Mouse (Mus musculus): ENCODE measurements around the gene Gm49393. TPM values are rescaled to one million over a fixed set of nuclear protein-coding genes. Genes with fewer than 3 reads are reported as not detected.

Gene Gm49393
- polyA plus RNA-seq, 1 experiment, result not detected

DNA sequence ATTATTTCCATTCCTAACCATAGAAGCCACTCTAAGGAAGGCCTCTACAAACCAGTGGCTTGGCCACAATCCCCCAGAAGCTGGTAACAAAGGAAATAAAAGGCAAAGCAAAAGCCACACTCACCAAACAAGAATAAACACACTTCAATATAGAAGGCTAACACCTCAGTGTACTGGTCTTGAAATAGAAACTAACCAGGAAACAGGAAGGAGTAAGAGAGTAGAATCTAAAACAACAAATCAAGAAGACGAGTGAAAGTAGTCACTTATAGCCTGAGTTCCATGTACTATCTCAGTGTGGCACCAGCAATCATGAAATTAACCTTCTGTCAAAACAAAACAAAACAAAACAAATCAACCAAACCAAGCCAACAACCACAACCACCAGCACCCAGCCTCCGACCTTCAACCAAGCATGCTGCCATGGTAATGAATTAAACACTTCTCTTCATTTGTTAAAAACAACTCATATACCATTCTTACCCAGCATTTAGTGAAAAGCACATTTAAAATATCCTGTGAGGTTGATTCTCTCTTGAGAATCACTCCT is 96.0 kb downstream of the Gm49393 start:
- 40% methylated on average over 2 of the region's 2 CpGs for WGBS

GRCm38 (mm10) chr13:60826052-60826451 is 109.3 kb downstream of the Gm49393 start:
- peak; percentile 70 for DNase-seq
- 34% methylated on average over 3 of the region's 3 CpGs for WGBS
- Histone ChIP-seq H3K27ac (ENCODE audit: control insufficient read depth, insufficient read depth, low read length) (no peak overlapping the region), H3K4me1 (replicated peaks; ENCODE audit: control insufficient read depth, insufficient read depth, low read length) (no peaks in the 10 kb centered on the region), H3K4me3 (ENCODE audit: control insufficient read depth, insufficient read depth, low read length) (no peak overlapping the region), H3K36me3 (ENCODE audit: control insufficient read depth, insufficient read depth, low read length) (no peaks in the 10 kb centered on the region), H3K27me3 (ENCODE audit: control insufficient read depth, insufficient read depth, low read length) (no peaks in the 10 kb centered on the region)
- TF ChIP-seq POLR2A (IDR thresholded peaks at IDR 0.05; ENCODE audit: control insufficient read depth, extremely low read depth, insufficient read depth, low read length, poor library complexity) (no peak), CTCF (IDR thresholded peaks at IDR 0.05; ENCODE audit: borderline replicate concordance, control insufficient read depth, extremely low read depth, insufficient read depth, low read length, poor library complexity) (no peak)

More for the DNA sequence above, 96.0 kb downstream of the Gm49393 start:
- DNase-seq, result no peak
- TF ChIP-seq CTCF (IDR thresholded peaks at IDR 0.05; ENCODE audit: borderline replicate concordance, control insufficient read depth, extremely low read depth, insufficient read depth, low read length, poor library complexity), result no peak
- TF ChIP-seq POLR2A (IDR thresholded peaks at IDR 0.05; ENCODE audit: control insufficient read depth, extremely low read depth, insufficient read depth, low read length, poor library complexity), result no peak
- Histone ChIP-seq H3K27me3 (ENCODE audit: control insufficient read depth, insufficient read depth, low read length) (no peaks in the 10 kb centered on the region), H3K4me3 (ENCODE audit: control insufficient read depth, insufficient read depth, low read length) (no peak overlapping the region), H3K4me1 (replicated peaks; ENCODE audit: control insufficient read depth, insufficient read depth, low read length) (peaks cover 5% of the 10 kb centered on the region), H3K27ac (ENCODE audit: control insufficient read depth, insufficient read depth, low read length) (peak overlapping the region; percentile 27; the same call in 1 of the 2 replicates), H3K36me3 (ENCODE audit: control insufficient read depth, insufficient read depth, low read length) (no peaks in the 10 kb centered on the region)

DNA sequence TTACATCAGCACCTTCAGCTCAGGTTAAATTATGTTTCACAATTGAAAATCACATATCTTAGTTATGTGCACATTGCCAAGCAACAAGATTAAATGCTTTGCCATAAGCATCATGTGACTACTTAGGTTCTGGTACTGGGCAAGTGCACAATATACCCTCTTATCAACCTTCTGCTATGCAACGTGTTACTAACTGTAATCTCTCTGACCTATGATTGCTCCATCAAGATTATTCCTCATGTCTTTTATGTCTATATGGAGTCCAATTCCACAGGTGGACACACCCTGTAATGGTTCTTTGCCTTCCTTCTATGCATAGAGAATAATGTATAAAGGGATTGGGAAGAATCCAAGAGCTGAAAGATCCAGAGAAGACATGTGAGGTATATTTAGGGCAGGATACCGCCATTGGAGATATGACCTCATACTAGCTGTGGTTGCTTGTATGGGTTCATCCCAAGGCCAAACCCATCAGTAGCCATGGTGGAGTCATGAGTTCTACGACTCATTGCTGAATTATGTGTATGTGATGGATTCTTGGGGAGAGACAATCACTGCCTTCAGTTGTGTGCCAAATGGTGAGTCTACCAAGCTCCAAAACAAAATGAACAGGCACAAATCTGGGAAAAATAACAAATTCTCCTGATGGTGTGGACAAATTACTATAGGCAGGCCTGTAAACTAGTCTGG is 114.8 kb downstream of the Gm49393 start:
- Histone ChIP-seq H3K27ac (ENCODE audit: control insufficient read depth, insufficient read depth, low read length) (no peak overlapping the region), H3K4me1 (replicated peaks; ENCODE audit: control insufficient read depth, insufficient read depth, low read length) (no peaks in the 10 kb centered on the region), H3K36me3 (ENCODE audit: control insufficient read depth, insufficient read depth, low read length) (no peaks in the 10 kb centered on the region), H3K27me3 (ENCODE audit: control insufficient read depth, insufficient read depth, low read length) (no peaks in the 10 kb centered on the region), H3K4me3 (ENCODE audit: control insufficient read depth, insufficient read depth, low read length) (no peak overlapping the region)
- DNase-seq, result no peak
- TF ChIP-seq POLR2A (IDR thresholded peaks at IDR 0.05; ENCODE audit: control insufficient read depth, extremely low read depth, insufficient read depth, low read length, poor library complexity) (no peak), CTCF (IDR thresholded peaks at IDR 0.05; ENCODE audit: borderline replicate concordance, control insufficient read depth, extremely low read depth, insufficient read depth, low read length, poor library complexity) (no peak)
- WGBS, result 92% methylated on average over 3 of the region's 3 CpGs

GRCm38 (mm10) chr13:60819469-60819868 is 115.9 kb downstream of the Gm49393 start:
- Histone ChIP-seq H3K36me3 (ENCODE audit: control insufficient read depth, insufficient read depth, low read length) (no peaks in the 10 kb centered on the region), H3K4me3 (ENCODE audit: control insufficient read depth, insufficient read depth, low read length) (no peak overlapping the region), H3K27ac (ENCODE audit: control insufficient read depth, insufficient read depth, low read length) (no peak overlapping the region), H3K27me3 (ENCODE audit: control insufficient read depth, insufficient read depth, low read length) (no peaks in the 10 kb centered on the region), H3K4me1 (replicated peaks; ENCODE audit: control insufficient read depth, insufficient read depth, low read length) (no peaks in the 10 kb centered on the region)
- peak; percentile 27 for DNase-seq
- TF ChIP-seq POLR2A (IDR thresholded peaks at IDR 0.05; ENCODE audit: control insufficient read depth, extremely low read depth, insufficient read depth, low read length, poor library complexity) (no peak), CTCF (IDR thresholded peaks at IDR 0.05; ENCODE audit: borderline replicate concordance, control insufficient read depth, extremely low read depth, insufficient read depth, low read length, poor library complexity) (no peak)
- 9% methylated on average over 7 of the region's 7 CpGs for WGBS

- WGBS, result 65% methylated on average over 1 of the region's 1 CpGs
- DNase-seq, result no peak
- no peak overlapping the region for H3K4me3 ChIP-seq (ENCODE audit: control insufficient read depth, insufficient read depth, low read length)
- no peak overlapping the region for H3K27ac ChIP-seq (ENCODE audit: control insufficient read depth, insufficient read depth, low read length)
- H3K4me1 ChIP-seq (replicated peaks; ENCODE audit: control insufficient read depth, insufficient read depth, low read length), result no peaks in the 10 kb centered on the region
- TF ChIP-seq POLR2A (IDR thresholded peaks at IDR 0.05; ENCODE audit: control insufficient read depth, extremely low read depth, insufficient read depth, low read length, poor library complexity) (no peak), CTCF (IDR thresholded peaks at IDR 0.05; ENCODE audit: borderline replicate concordance, control insufficient read depth, extremely low read depth, insufficient read depth, low read length, poor library complexity) (no peak)
- H3K36me3 ChIP-seq (ENCODE audit: control insufficient read depth, insufficient read depth, low read length), result no peaks in the 10 kb centered on the region
- H3K27me3 ChIP-seq (ENCODE audit: control insufficient read depth, insufficient read depth, low read length), result no peaks in the 10 kb centered on the region
Observed at GRCm38 (mm10) chr13:60813722-60814121, 121.7 kb downstream of the Gm49393 start.

- H3K27ac ChIP-seq (ENCODE audit: control insufficient read depth, insufficient read depth, low read length), result no peak overlapping the region
- H3K4me1 ChIP-seq (replicated peaks; ENCODE audit: control insufficient read depth, insufficient read depth, low read length), result no peaks in the 10 kb centered on the region
- H3K27me3 ChIP-seq (ENCODE audit: control insufficient read depth, insufficient read depth, low read length), result no peaks in the 10 kb centered on the region
- no peak for DNase-seq
- 87% methylated on average over 6 of the region's 6 CpGs for WGBS
- H3K4me3 ChIP-seq (ENCODE audit: control insufficient read depth, insufficient read depth, low read length), result no peak overlapping the region
- no peaks in the 10 kb centered on the region for H3K36me3 ChIP-seq (ENCODE audit: control insufficient read depth, insufficient read depth, low read length)
- TF ChIP-seq POLR2A (IDR thresholded peaks at IDR 0.05; ENCODE audit: control insufficient read depth, extremely low read depth, insufficient read depth, low read length, poor library complexity), result no peak
- TF ChIP-seq CTCF (IDR thresholded peaks at IDR 0.05; ENCODE audit: borderline replicate concordance, control insufficient read depth, extremely low read depth, insufficient read depth, low read length, poor library complexity), result no peak
Observed at GRCm38 (mm10) chr13:60812768-60813167, 122.6 kb downstream of the Gm49393 start.
